Mouse (Mus musculus): Measurements from ENCODE around the gene Capn5. TPM values are rescaled to one million over a fixed set of nuclear protein-coding genes. Genes with fewer than 3 reads are reported as not detected.
A peak's percentile ranks its signal among the peaks of the same experiment; 100 is the strongest.

Gene Capn5
- polyA plus RNA-seq, 1 experiment from 2014 or later = 6.4 TPM

DNA sequence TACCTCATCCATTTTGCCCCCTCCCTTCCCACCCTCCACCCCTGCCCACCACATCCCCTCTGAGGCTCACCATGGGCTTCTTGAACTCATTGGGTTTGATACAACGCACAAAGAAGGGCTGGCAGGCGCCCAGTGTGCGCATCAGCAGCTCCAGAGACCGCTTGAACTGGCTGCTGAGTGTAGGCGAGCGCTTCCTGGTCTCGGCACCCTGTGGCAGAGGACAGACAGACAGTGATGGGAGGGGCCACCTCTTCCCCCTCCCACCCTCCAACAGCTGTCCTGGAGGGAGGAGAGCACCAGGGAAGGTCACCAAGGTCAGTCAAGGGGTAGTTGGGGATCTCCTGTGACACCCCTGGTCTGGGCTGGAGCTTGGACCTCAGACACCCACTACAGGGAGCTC, 92.8 kb downstream of the Capn5 start:
- 81% methylated on average over 7 of the region's 7 CpGs for WGBS
- Histone ChIP-seq H3K9me3 (replicated peaks) (no peaks in the 10 kb centered on the region), H3K27me3 (ENCODE audit: low read depth, poor library complexity, severe bottlenecking) (no peaks in the 10 kb centered on the region), H3K27ac (replicated peaks) (peak overlapping the region; percentile 15; the same call in 1 of the 2 replicates), H3K36me3 (0 out of 2 replicates have a peak, but pooled peaks cover 6% of the 10 kb centered on the region), H3K4me3 (no peak overlapping the region), H3K4me1 (peaks cover 37% of the 10 kb centered on the region)
- no peak for DNase-seq (ENCODE audit: low spot score)

DNA sequence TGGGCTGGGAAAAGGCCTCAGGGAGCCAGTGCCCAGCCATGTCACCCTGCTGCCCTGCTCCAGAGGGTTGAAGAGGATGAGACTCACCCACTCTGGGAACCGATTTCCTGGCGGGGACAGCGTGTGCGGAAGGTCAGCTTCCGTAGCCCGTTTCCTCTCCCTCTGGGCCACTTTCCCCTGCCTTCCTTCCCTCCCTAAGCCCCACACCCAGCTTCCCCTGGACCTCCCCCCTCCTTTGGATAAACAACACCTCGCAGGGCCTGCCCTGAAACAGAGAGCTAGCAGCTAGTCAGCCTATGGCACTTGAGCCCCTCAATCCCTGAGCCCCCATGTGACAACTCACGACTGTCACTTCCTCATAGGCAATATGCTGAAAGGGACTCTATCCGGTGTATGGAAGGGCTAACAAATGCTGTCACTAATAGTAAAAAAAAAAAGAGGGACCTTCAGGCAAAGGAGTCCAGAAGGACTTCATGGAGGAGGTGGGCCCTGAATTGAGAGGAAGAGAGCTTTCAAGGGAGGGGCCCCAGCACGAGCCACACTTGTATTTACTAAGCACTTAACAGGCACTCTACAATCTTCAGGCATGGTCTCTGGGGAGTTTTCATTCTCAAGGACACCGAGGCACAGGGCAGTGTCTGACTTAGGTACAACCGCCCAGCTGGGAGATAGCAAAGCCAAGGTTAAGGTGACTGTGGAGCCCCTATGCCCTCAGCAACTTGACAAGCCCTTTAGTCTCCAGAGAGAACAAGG, 93.4 kb downstream of the Capn5 start:
- Histone ChIP-seq H3K27me3 (ENCODE audit: low read depth, poor library complexity, severe bottlenecking) (no peaks in the 10 kb centered on the region), H3K4me3 (no peak overlapping the region), H3K9me3 (replicated peaks) (no peaks in the 10 kb centered on the region), H3K27ac (replicated peaks) (peak overlapping the region; percentile 83), H3K4me1 (peaks cover 37% of the 10 kb centered on the region), H3K36me3 (0 out of 2 replicates have a peak, but pooled peaks cover 12% of the 10 kb centered on the region)
- WGBS = 58% methylated on average over 12 of the region's 12 CpGs
- DNase-seq (ENCODE audit: low spot score) = no peak

DNA sequence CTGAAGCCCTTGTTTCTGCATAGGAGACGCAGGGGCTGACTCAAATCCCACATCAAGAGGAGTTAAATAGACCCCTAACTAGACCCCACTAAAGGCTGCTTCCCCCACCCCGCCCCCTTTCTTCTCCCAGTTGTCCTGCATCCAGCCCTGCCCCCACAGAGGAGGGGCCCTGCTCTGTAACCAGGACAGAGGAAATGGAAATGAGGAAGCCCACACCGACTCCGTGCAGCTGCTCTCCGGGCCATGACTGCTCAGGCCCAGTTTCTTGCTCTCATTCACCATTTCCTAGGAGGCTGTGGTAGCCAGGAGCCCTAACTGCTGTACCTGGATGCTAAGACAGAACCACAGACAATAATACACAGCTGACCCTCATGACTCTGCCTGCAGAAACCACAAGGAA, 95.7 kb downstream of the Capn5 start:
- peak; percentile 49 for DNase-seq (ENCODE audit: low spot score)
- H3K4me1 ChIP-seq = peaks cover 37% of the 10 kb centered on the region
- 14% methylated on average over 5 of the region's 5 CpGs for WGBS
- peak overlapping the region; percentile 83 for H3K27ac ChIP-seq (replicated peaks)
- peaks cover 31% of the 10 kb centered on the region for H3K36me3 ChIP-seq
- no peaks in the 10 kb centered on the region for H3K27me3 ChIP-seq (ENCODE audit: low read depth, poor library complexity, severe bottlenecking)
- H3K4me3 ChIP-seq = no peak overlapping the region
- H3K9me3 ChIP-seq (replicated peaks) = no peaks in the 10 kb centered on the region

DNA sequence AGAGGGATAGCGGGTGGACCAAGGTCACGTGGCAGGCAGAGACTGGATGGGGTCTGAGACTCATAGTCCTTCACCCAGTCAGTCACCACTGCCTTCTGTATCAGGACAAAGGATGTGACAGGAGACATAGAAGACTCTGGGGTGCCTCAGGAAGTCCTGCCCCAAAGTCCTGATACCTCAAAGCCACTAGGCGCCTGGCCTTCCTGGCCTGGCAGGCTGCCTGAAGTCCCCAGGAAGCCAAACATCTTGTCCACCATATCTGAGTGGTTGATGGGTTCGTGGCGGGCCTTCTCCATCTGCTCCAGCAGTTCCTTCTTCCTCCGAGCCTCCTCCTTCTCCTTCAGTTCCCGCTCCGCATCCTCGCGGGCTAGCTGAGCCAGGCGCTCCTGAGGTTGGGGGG, 100.6 kb downstream of the Capn5 start:
- no peaks in the 10 kb centered on the region for H3K9me3 ChIP-seq (replicated peaks)
- H3K27me3 ChIP-seq (ENCODE audit: low read depth, poor library complexity, severe bottlenecking) = no peaks in the 10 kb centered on the region
- H3K4me1 ChIP-seq = peaks cover 8% of the 10 kb centered on the region
- H3K27ac ChIP-seq (replicated peaks) = no peak overlapping the region
- 90% methylated on average over 11 of the region's 11 CpGs for WGBS
- H3K4me3 ChIP-seq = no peak overlapping the region
- DNase-seq (ENCODE audit: low spot score) = no peak
- H3K36me3 ChIP-seq = peaks cover 57% of the 10 kb centered on the region

DNA sequence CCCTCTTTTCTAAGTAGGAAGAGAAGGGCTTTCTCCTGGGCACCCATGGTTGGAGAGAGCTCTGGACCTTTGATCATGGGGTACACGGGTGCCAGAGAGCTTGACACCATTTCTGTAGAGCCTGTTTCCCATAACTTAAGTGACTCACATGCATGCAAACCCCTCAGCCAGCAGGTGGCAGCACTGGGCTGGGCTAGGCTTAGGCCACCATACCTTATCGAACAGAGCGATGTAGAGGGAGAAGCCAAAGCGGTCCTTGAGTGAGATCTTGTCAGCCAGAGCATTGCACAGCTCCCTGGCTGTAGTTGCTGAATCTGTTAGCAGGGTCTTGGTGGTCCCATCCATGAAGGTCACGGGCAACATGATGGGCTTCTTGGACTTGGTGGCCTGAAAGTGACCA, 106.5 kb downstream of the Capn5 start:
- 39% methylated on average over 5 of the region's 5 CpGs for WGBS
- H3K4me1 ChIP-seq = no peaks in the 10 kb centered on the region
- peaks cover 29% of the 10 kb centered on the region for H3K36me3 ChIP-seq
- no peaks in the 10 kb centered on the region for H3K27me3 ChIP-seq (ENCODE audit: low read depth, poor library complexity, severe bottlenecking)
- H3K27ac ChIP-seq (replicated peaks) = no peak overlapping the region
- DNase-seq (ENCODE audit: low spot score) = peak; percentile 84
- no peaks in the 10 kb centered on the region for H3K9me3 ChIP-seq (replicated peaks)
- H3K4me3 ChIP-seq = no peak overlapping the region

Other genes starting within 250 kb of the Capn5 start
- 17.7 and 19.2 TPM in 2 replicates for gene Myo7a, start 58.8 kb downstream of the Capn5 start, polyA plus RNA-seq (2016; fragmentation: Nextera tagmentation; extraction: Ambion mirVana)
- gene Omp, start 32.8 kb downstream of the Capn5 start, polyA plus RNA-seq (2016; fragmentation: Nextera tagmentation; extraction: Ambion mirVana) = 0.10 TPM in 2 replicates
- gene B3gnt6, start 21.2 kb upstream of the Capn5 start, polyA plus RNA-seq (2016; fragmentation: Nextera tagmentation; extraction: Ambion mirVana) = 0.06 TPM in 1 of 2 replicates, not detected in the other
- gene Acer3, start 142.9 kb upstream of the Capn5 start, polyA plus RNA-seq (2016; fragmentation: Nextera tagmentation; extraction: Ambion mirVana) = 19.4 and 19.5 TPM in 2 replicates
- gene Tsku, start 183.1 kb upstream of the Capn5 start, polyA plus RNA-seq (2016; fragmentation: Nextera tagmentation; extraction: Ambion mirVana) = 7.7 and 10.0 TPM in 2 replicates

All from midbrain, embryonic 10.5 days (tissue).